Mouse (Mus musculus): ENCODE results near the gene Kif1bp. TPM values are rescaled to one million over a fixed set of nuclear protein-coding genes. Genes with fewer than 3 reads are reported as not detected.

Gene Kif1bp
- 21.7 and 23.2 TPM in 2 replicates for polyA plus RNA-seq (2015; fragmentation: Nextera tagmentation; extraction: Ambion mirVana)

GRCm38 (mm10) chr10:62578338-62579100 is at the start of gene Kif1bp:
Kif1bp (minus strand) TSS chr10:62578457.
- WGBS: 5% methylated on average over 33 of the region's 33 CpGs
- peaks cover 6% of the 10 kb centered on the region; the same call in 1 of the 2 replicates for H3K4me1 ChIP-seq (replicated peaks; ENCODE audit: control insufficient read depth, insufficient read depth, low read length)
- peaks cover 36% of the 10 kb centered on the region for H3K36me3 ChIP-seq (ENCODE audit: control insufficient read depth, insufficient read depth)
- peak within 1 kb of the TSS; percentile 65 for H3K27ac ChIP-seq (ENCODE audit: low read depth, low read length)
- peak within 1 kb of the TSS; percentile 88 for H3K4me2 ChIP-seq (replicated peaks; ENCODE audit: low read depth)
- no peak for TF ChIP-seq CTCF (IDR thresholded peaks at IDR 0.05; ENCODE audit: low read depth)
- no peaks in the 10 kb centered on the region for H3K9me3 ChIP-seq (ENCODE audit: control insufficient read depth)
- no peaks in the 10 kb centered on the region for H3K27me3 ChIP-seq (replicated peaks; ENCODE audit: control insufficient read depth, insufficient read depth, low read length)
- peak within 1 kb of the TSS; percentile 74 for H3K9ac ChIP-seq (ENCODE audit: low read depth, low read length)
- peak; percentile 99 for ATAC-seq
- H3K4me3 ChIP-seq (ENCODE audit: low read depth, low read length): peak within 1 kb of the TSS; percentile 96

GRCm38 (mm10) chr10:62604161-62604560 is 25.9 kb upstream of the Kif1bp start:
- Histone ChIP-seq H3K4me1 (replicated peaks; ENCODE audit: control insufficient read depth, insufficient read depth, low read length) (no peaks in the 10 kb centered on the region), H3K36me3 (ENCODE audit: control insufficient read depth, insufficient read depth) (no peaks in the 10 kb centered on the region), H3K9me3 (ENCODE audit: control insufficient read depth) (no peaks in the 10 kb centered on the region), H3K4me2 (replicated peaks; ENCODE audit: low read depth) (no peak overlapping the region), H3K9ac (ENCODE audit: low read depth, low read length) (no peak overlapping the region), H3K4me3 (ENCODE audit: low read depth, low read length) (no peak overlapping the region), H3K27me3 (replicated peaks; ENCODE audit: control insufficient read depth, insufficient read depth, low read length) (no peaks in the 10 kb centered on the region), H3K27ac (ENCODE audit: low read depth, low read length) (no peak overlapping the region)
- ATAC-seq: no peak
- 85% methylated on average over 3 of the region's 3 CpGs for WGBS
- TF ChIP-seq CTCF (IDR thresholded peaks at IDR 0.05; ENCODE audit: low read depth): no peak

- H3K4me3 ChIP-seq (ENCODE audit: low read depth, low read length): no peak overlapping the region
- H3K27me3 ChIP-seq (replicated peaks; ENCODE audit: control insufficient read depth, insufficient read depth, low read length): no peaks in the 10 kb centered on the region
- H3K4me1 ChIP-seq (replicated peaks; ENCODE audit: control insufficient read depth, insufficient read depth, low read length): no peaks in the 10 kb centered on the region
- H3K36me3 ChIP-seq (ENCODE audit: control insufficient read depth, insufficient read depth): peaks cover 5% of the 10 kb centered on the region
- 0 out of 2 replicates have a peak overlapping the region, but pooled peaks have one; percentile 62 for H3K9ac ChIP-seq (ENCODE audit: low read depth, low read length)
- 74% methylated on average over 12 of the region's 12 CpGs for WGBS
- no peak overlapping the region for H3K27ac ChIP-seq (ENCODE audit: low read depth, low read length)
- ATAC-seq: no peak
- no peaks in the 10 kb centered on the region for H3K9me3 ChIP-seq (ENCODE audit: control insufficient read depth)
- TF ChIP-seq CTCF (IDR thresholded peaks at IDR 0.05; ENCODE audit: low read depth): no peak
- peak overlapping the region; percentile 92; the same call in 1 of the 2 replicates for H3K4me2 ChIP-seq (replicated peaks; ENCODE audit: low read depth)
Measured at GRCm38 (mm10) chr10:62603233-62604030, 25.2 kb upstream of the Kif1bp start.

- Histone ChIP-seq H3K9me3 (ENCODE audit: control insufficient read depth) (no peaks in the 10 kb centered on the region), H3K4me2 (replicated peaks; ENCODE audit: low read depth) (peak within 1 kb of the TSS; percentile 92), H3K27ac (ENCODE audit: low read depth, low read length) (peak within 1 kb of the TSS; percentile 67), H3K4me1 (replicated peaks; ENCODE audit: control insufficient read depth, insufficient read depth, low read length) (no peaks in the 10 kb centered on the region), H3K36me3 (ENCODE audit: control insufficient read depth, insufficient read depth) (peaks cover 14% of the 10 kb centered on the region), H3K9ac (ENCODE audit: low read depth, low read length) (peak within 1 kb of the TSS; percentile 62), H3K27me3 (replicated peaks; ENCODE audit: control insufficient read depth, insufficient read depth, low read length) (no peaks in the 10 kb centered on the region), H3K4me3 (ENCODE audit: low read depth, low read length) (peak within 1 kb of the TSS; percentile 82)
- 4% methylated on average over 53 of the region's 53 CpGs for WGBS
- peak; percentile 97 for ATAC-seq
- no peak for TF ChIP-seq CTCF (IDR thresholded peaks at IDR 0.05; ENCODE audit: low read depth)
Measured at GRCm38 (mm10) chr10:62602177-62603040, 24.2 kb upstream of the Kif1bp start, which contains the start of gene Ddx21. Ddx21 (minus strand) TSS chr10:62602281.

- Histone ChIP-seq H3K4me3 (ENCODE audit: low read depth, low read length) (peak overlapping the region; percentile 82), H3K9ac (ENCODE audit: low read depth, low read length) (peak overlapping the region; percentile 62), H3K4me2 (replicated peaks; ENCODE audit: low read depth) (peak overlapping the region; percentile 92), H3K36me3 (ENCODE audit: control insufficient read depth, insufficient read depth) (peaks cover 18% of the 10 kb centered on the region), H3K4me1 (replicated peaks; ENCODE audit: control insufficient read depth, insufficient read depth, low read length) (no peaks in the 10 kb centered on the region), H3K9me3 (ENCODE audit: control insufficient read depth) (no peaks in the 10 kb centered on the region), H3K27me3 (replicated peaks; ENCODE audit: control insufficient read depth, insufficient read depth, low read length) (no peaks in the 10 kb centered on the region), H3K27ac (ENCODE audit: low read depth, low read length) (peak overlapping the region; percentile 67)
- no peak for TF ChIP-seq CTCF (IDR thresholded peaks at IDR 0.05; ENCODE audit: low read depth)
- ATAC-seq: peak; percentile 74
- under 1% methylated on average over 23 of the region's 23 CpGs for WGBS
Measured at GRCm38 (mm10) chr10:62601833-62602176, 23.5 kb upstream of the Kif1bp start.

Measured in intestine, postnatal 0 days (tissue).